Mouse (Mus musculus): ENCODE measurements at regions not wholly inside any gene's neighbourhood (a gene's known extent, or its start where the extent isn't known, plus 50 kb on each side); places are given as distances from the start of the nearest gene placed in this dataset.

- no peak for TF ChIP-seq CTCF (IDR thresholded peaks at IDR 0.05; ENCODE audit: low read depth, low read length)
- no peak for TF ChIP-seq EP300 (IDR thresholded peaks at IDR 0.05; ENCODE audit: insufficient read depth, low read depth, low read length)
Observed at GRCm38 (mm10) chr2:45590980-45591379, 473.8 kb upstream of the Zeb2 start.
